Mouse (Mus musculus): ENCODE data around the gene Pfkm. TPM values are rescaled to one million over a fixed set of nuclear protein-coding genes. Genes with fewer than 3 reads are reported as not detected.

The Pfkm gene
- polyA plus RNA-seq, 1 experiment = 6.4 TPM

DNA sequence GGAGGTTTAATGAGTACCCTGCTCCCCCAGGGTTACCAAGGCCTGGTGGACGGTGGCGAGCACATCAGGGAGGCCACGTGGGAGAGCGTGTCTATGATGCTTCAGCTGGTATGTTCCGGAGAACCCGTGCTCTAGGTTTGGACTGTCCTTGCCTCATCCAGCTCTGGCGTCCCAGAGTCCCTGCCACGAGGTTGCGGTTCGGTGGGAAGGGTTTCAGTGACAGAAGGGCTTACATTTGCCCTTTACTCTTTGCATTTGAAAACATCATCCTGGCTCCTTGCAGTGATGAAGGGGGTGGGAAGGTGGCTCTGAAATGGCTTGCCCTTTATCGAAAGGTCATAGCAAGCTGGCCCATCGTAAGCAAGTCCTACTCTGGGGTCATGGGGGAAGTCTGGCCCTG, 27.0 kb downstream of the Pfkm start:
- TF ChIP-seq POLR2A (IDR thresholded peaks at IDR 0.05; ENCODE audit: low read depth, low read length) (no peak), CTCF (IDR thresholded peaks at IDR 0.05; ENCODE audit: extremely low read depth, insufficient read depth, insufficient read length, insufficient replicate concordance) (no peak)
- WGBS = 97% methylated on average over 12 of the region's 12 CpGs
- H3K27ac ChIP-seq (ENCODE audit: insufficient read depth, low read length) = no peak overlapping the region
- H3K36me3 ChIP-seq (ENCODE audit: control insufficient read depth, insufficient read depth, low read length) = 0 out of 2 replicates have a peak, but pooled peaks cover 1% of the 10 kb centered on the region
- DNase-seq (ENCODE audit: low read depth in 1 of 2, low spot score in 2 of 2) = no peak
- no peaks in the 10 kb centered on the region for H3K4me1 ChIP-seq (ENCODE audit: control insufficient read depth, insufficient read depth, insufficient read length)
- H3K4me3 ChIP-seq (ENCODE audit: extremely low read depth, insufficient read depth, insufficient read length) = no peak overlapping the region
- no peaks in the 10 kb centered on the region for H3K27me3 ChIP-seq (ENCODE audit: control insufficient read depth, insufficient read depth, low read length)

DNA sequence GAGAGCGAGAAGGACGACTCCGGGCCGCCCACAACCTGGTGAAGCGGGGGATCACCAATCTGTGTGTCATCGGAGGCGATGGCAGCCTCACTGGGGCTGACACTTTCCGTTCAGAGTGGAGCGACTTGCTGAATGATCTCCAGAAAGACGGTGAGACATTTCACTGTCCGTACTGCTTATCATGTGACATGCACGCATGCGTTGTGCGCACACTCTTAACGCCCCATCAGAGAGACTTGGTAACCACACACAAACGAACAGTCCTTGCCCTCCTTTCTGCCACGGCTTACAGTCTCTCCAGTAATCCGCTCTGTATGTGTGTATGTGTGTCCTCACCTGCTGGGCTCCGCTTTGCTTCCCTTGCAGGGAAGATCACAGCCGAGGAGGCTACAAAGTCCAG, 28.4 kb downstream of the Pfkm start:
- WGBS = 96% methylated on average over 20 of the region's 20 CpGs
- TF ChIP-seq CTCF (IDR thresholded peaks at IDR 0.05; ENCODE audit: extremely low read depth, insufficient read depth, insufficient read length, insufficient replicate concordance) = no peak
- no peak for TF ChIP-seq POLR2A (IDR thresholded peaks at IDR 0.05; ENCODE audit: low read depth, low read length)
- no peak for DNase-seq (ENCODE audit: low read depth in 1 of 2, low spot score in 2 of 2)
- Histone ChIP-seq H3K4me1 (ENCODE audit: control insufficient read depth, insufficient read depth, insufficient read length) (no peaks in the 10 kb centered on the region), H3K27ac (ENCODE audit: insufficient read depth, low read length) (no peak overlapping the region), H3K27me3 (ENCODE audit: control insufficient read depth, insufficient read depth, low read length) (no peaks in the 10 kb centered on the region), H3K4me3 (ENCODE audit: extremely low read depth, insufficient read depth, insufficient read length) (no peak overlapping the region), H3K36me3 (ENCODE audit: control insufficient read depth, insufficient read depth, low read length) (0 out of 2 replicates have a peak, but pooled peaks cover 1% of the 10 kb centered on the region)

DNA sequence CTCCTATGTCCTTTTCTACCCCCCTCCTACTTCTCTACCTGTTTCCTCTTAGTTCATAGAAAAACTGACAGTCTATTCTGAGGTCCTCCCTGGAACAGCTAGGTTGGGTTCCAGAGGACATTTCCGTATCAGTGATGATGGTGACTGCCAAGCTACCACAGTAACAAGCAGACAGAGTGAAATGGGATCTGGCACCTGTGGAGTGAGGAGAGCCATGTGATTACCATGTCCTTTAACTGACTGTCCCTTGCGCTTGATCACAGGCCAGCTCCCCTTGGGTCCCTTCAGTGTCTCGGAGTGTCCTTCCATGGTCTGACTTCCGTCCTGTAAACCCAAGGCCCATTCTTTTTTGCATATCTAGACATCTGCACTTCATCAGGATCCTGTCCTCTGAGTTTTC, 38.6 kb downstream of the Pfkm start:
- H3K36me3 ChIP-seq (ENCODE audit: control insufficient read depth, insufficient read depth, low read length) = peaks cover 13% of the 10 kb centered on the region; the same call in 1 of the 2 replicates
- 92% methylated on average over 4 of the region's 4 CpGs for WGBS
- no peaks in the 10 kb centered on the region for H3K27me3 ChIP-seq (ENCODE audit: control insufficient read depth, insufficient read depth, low read length)
- no peaks in the 10 kb centered on the region for H3K4me1 ChIP-seq (ENCODE audit: control insufficient read depth, insufficient read depth, insufficient read length)
- H3K27ac ChIP-seq (ENCODE audit: insufficient read depth, low read length) = no peak overlapping the region
- no peak overlapping the region for H3K4me3 ChIP-seq (ENCODE audit: extremely low read depth, insufficient read depth, insufficient read length)
- TF ChIP-seq POLR2A (IDR thresholded peaks at IDR 0.05; ENCODE audit: low read depth, low read length) (no peak), CTCF (IDR thresholded peaks at IDR 0.05; ENCODE audit: extremely low read depth, insufficient read depth, insufficient read length, insufficient replicate concordance) (no peak)
- DNase-seq (ENCODE audit: low read depth in 1 of 2, low spot score in 2 of 2) = no peak

DNA sequence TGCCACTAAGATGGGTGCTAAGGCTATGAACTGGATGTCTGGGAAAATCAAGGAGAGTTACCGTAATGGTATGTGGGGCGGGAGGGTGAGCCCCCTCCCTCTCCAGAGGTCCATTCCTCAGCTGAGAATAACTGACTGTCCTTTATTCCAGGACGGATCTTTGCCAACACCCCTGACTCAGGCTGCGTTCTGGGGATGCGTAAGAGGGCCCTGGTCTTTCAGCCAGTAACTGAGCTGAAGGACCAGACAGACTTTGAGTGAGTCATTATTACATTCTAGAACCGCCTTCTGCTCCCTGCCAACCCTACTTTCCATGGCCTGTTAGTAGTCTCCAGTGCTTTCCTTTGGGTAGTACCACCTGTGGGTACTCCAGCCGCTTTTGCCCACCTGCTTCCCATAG, 39.1 kb downstream of the Pfkm start:
- 95% methylated on average over 7 of the region's 7 CpGs for WGBS
- no peak for DNase-seq (ENCODE audit: low read depth in 1 of 2, low spot score in 2 of 2)
- H3K4me1 ChIP-seq (ENCODE audit: control insufficient read depth, insufficient read depth, insufficient read length) = no peaks in the 10 kb centered on the region
- no peak overlapping the region for H3K27ac ChIP-seq (ENCODE audit: insufficient read depth, low read length)
- TF ChIP-seq POLR2A (IDR thresholded peaks at IDR 0.05; ENCODE audit: low read depth, low read length) (no peak), CTCF (IDR thresholded peaks at IDR 0.05; ENCODE audit: extremely low read depth, insufficient read depth, insufficient read length, insufficient replicate concordance) (no peak)
- H3K27me3 ChIP-seq (ENCODE audit: control insufficient read depth, insufficient read depth, low read length) = no peaks in the 10 kb centered on the region
- H3K36me3 ChIP-seq (ENCODE audit: control insufficient read depth, insufficient read depth, low read length) = peaks cover 17% of the 10 kb centered on the region; the same call in 1 of the 2 replicates
- H3K4me3 ChIP-seq (ENCODE audit: extremely low read depth, insufficient read depth, insufficient read length) = no peak overlapping the region

DNA sequence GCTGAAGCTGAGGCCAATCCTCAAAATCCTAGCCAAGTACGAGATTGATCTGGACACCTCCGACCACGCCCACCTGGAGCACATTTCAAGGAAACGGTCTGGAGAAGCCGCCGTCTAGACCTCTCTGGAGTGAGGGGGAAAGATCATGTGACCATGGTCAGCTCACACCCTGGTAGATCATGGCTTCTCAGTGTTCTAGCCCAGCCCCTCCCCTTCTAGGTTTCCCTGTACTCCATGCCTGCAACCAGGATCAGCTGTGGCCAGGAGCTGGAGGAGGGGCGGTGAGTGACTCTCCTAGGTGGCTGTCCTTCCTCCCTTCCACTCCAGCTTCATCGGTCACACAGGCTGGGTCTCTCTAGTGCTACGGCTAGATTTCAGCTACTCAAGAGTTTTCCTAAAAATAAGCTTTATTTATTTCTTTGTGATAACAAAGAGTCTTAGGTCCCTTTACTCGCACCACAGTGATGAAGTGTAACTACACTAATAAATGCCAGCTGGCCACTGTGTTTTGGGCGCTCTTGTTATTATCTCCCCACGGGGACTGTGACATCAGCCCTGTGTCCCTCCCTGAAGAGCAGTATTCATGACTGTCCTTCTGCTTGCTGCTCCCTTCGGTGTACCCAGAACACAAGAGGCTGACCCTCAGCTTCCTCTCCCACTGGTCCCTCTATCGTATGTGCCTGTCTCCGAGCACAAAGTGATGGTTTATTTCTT, 39.7 kb downstream of the Pfkm start:
- no peak for DNase-seq (ENCODE audit: low read depth in 1 of 2, low spot score in 2 of 2)
- Histone ChIP-seq H3K27ac (ENCODE audit: insufficient read depth, low read length) (no peak overlapping the region), H3K4me1 (ENCODE audit: control insufficient read depth, insufficient read depth, insufficient read length) (no peaks in the 10 kb centered on the region), H3K36me3 (ENCODE audit: control insufficient read depth, insufficient read depth, low read length) (peaks cover 17% of the 10 kb centered on the region; the same call in 1 of the 2 replicates), H3K4me3 (ENCODE audit: extremely low read depth, insufficient read depth, insufficient read length) (no peak overlapping the region), H3K27me3 (ENCODE audit: control insufficient read depth, insufficient read depth, low read length) (no peaks in the 10 kb centered on the region)
- 94% methylated on average over 15 of the region's 15 CpGs for WGBS
- TF ChIP-seq CTCF (IDR thresholded peaks at IDR 0.05; ENCODE audit: extremely low read depth, insufficient read depth, insufficient read length, insufficient replicate concordance) (no peak), POLR2A (IDR thresholded peaks at IDR 0.05; ENCODE audit: low read depth, low read length) (no peak)

DNA sequence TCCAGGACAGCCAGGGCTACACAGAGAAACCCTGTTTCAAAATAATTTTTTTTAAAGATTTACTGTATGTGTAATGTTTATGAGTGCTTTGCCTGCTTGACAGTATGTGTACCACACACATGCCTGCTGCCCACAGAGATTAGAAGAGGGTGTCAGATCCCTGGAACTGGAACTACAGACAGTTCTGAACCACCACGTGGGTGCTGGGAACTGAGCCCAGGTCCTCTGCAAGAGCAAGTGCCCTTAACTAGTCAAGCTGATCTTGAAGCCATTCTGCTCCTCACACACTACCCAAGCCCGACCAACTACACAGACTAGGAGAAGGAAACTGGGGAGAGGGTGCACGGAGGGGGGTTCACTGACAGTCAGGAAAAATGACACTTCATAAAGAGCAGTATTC, 41.1 kb downstream of the Pfkm start:
- H3K36me3 ChIP-seq (ENCODE audit: control insufficient read depth, insufficient read depth, low read length) = peaks cover 17% of the 10 kb centered on the region; the same call in 1 of the 2 replicates
- TF ChIP-seq POLR2A (IDR thresholded peaks at IDR 0.05; ENCODE audit: low read depth, low read length) = no peak
- TF ChIP-seq CTCF (IDR thresholded peaks at IDR 0.05; ENCODE audit: extremely low read depth, insufficient read depth, insufficient read length, insufficient replicate concordance) = no peak
- no peak for DNase-seq (ENCODE audit: low read depth in 1 of 2, low spot score in 2 of 2)
- no peak overlapping the region for H3K27ac ChIP-seq (ENCODE audit: insufficient read depth, low read length)
- no peak overlapping the region for H3K4me3 ChIP-seq (ENCODE audit: extremely low read depth, insufficient read depth, insufficient read length)
- 90% methylated on average over 3 of the region's 3 CpGs for WGBS
- H3K4me1 ChIP-seq (ENCODE audit: control insufficient read depth, insufficient read depth, insufficient read length) = no peaks in the 10 kb centered on the region
- no peaks in the 10 kb centered on the region for H3K27me3 ChIP-seq (ENCODE audit: control insufficient read depth, insufficient read depth, low read length)

DNA sequence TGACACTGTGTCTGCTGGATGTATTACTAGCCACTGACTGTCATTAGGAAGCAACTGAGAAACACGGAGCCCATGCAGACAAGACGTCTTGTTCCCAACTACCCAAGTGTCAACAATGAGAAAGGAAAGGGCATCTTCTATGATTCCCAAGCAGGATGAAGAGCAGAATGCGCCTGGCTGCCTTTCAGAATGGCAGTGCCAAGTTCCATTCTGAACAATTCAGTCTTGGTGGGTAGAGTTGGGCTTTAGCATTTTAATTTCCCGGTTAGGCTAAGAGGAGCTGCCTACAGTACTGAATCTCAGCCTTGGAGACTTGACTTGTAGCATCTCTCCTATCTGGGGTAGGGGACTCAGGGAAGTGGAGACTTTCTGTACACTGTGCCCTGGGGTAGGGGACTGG, 41.6 kb downstream of the Pfkm start:
- H3K4me1 ChIP-seq (ENCODE audit: control insufficient read depth, insufficient read depth, insufficient read length) = no peaks in the 10 kb centered on the region
- H3K36me3 ChIP-seq (ENCODE audit: control insufficient read depth, insufficient read depth, low read length) = peaks cover 17% of the 10 kb centered on the region; the same call in 1 of the 2 replicates
- H3K27me3 ChIP-seq (ENCODE audit: control insufficient read depth, insufficient read depth, low read length) = no peaks in the 10 kb centered on the region
- H3K27ac ChIP-seq (ENCODE audit: insufficient read depth, low read length) = no peak overlapping the region
- DNase-seq (ENCODE audit: low read depth in 1 of 2, low spot score in 2 of 2) = no peak
- TF ChIP-seq CTCF (IDR thresholded peaks at IDR 0.05; ENCODE audit: extremely low read depth, insufficient read depth, insufficient read length, insufficient replicate concordance) (no peak), POLR2A (IDR thresholded peaks at IDR 0.05; ENCODE audit: low read depth, low read length) (no peak)
- no peak overlapping the region for H3K4me3 ChIP-seq (ENCODE audit: extremely low read depth, insufficient read depth, insufficient read length)
- 93% methylated on average over 4 of the region's 4 CpGs for WGBS
